Mouse (Mus musculus): ENCODE measurements around the gene Ube2d2b. TPM values are rescaled to one million over a fixed set of nuclear protein-coding genes. Genes with fewer than 3 reads are reported as not detected.
A peak's percentile ranks its signal among the peaks of the same experiment; 100 is the strongest.

Gene Ube2d2b
- polyA plus RNA-seq, 2 experiments = 0.05 TPM; not detected in 1

GRCm38 (mm10) chr5:107802621-107803020 lies 27.3 kb upstream of the Ube2d2b start:
- Histone ChIP-seq H3K4me2 (ENCODE audit: low read depth) (no peak overlapping the region), H3K4me3 (ENCODE audit: insufficient read depth in 1 of 2, low read depth in 2 of 2, low read length in 2 of 2) (no peak overlapping the region), H3K36me3 (replicated peaks; ENCODE audit: control insufficient read depth, insufficient read depth, low read depth) (peaks cover 23% of the 10 kb centered on the region), H3K4me1 (replicated peaks; ENCODE audit: control insufficient read depth in 2 of 2, insufficient read depth in 2 of 2, low read length in 1 of 2) (no peaks in the 10 kb centered on the region), H3K27ac (no peak overlapping the region), H3K9ac (replicated peaks) (no peak overlapping the region), H3K27me3 (ENCODE audit: control insufficient read depth, insufficient read depth, low read length) (no peaks in the 10 kb centered on the region), H3K9me3 (ENCODE audit: control insufficient read depth, low read length) (no peaks in the 10 kb centered on the region)
- no peak for TF ChIP-seq CTCF (IDR thresholded peaks at IDR 0.05; ENCODE audit: low read depth)
- TF ChIP-seq EP300 (IDR thresholded peaks at IDR 0.05; ENCODE audit: low read depth) = no peak
- DNase-seq (ENCODE audit: low read depth in 3 of 3, low spot score in 3 of 3) = no peak
- ATAC-seq (ENCODE audit: insufficient read depth) = no peak

- ATAC-seq (ENCODE audit: insufficient read depth) (no peak), DNase-seq (ENCODE audit: low read depth in 3 of 3, low spot score in 3 of 3) (no peak)
- 88% methylated on average over 4 of the region's 4 CpGs for WGBS (ENCODE audit: insufficient replicate concordance)
- Histone ChIP-seq H3K4me1 (replicated peaks; ENCODE audit: control insufficient read depth in 2 of 2, insufficient read depth in 2 of 2, low read length in 1 of 2) (no peaks in the 10 kb centered on the region), H3K4me3 (ENCODE audit: insufficient read depth in 1 of 2, low read depth in 2 of 2, low read length in 2 of 2) (no peak overlapping the region), H3K27ac (no peak overlapping the region), H3K9me3 (ENCODE audit: control insufficient read depth, low read length) (no peaks in the 10 kb centered on the region), H3K27me3 (ENCODE audit: control insufficient read depth, insufficient read depth, low read length) (no peaks in the 10 kb centered on the region), H3K36me3 (replicated peaks; ENCODE audit: control insufficient read depth, insufficient read depth, low read depth) (peaks cover 31% of the 10 kb centered on the region), H3K9ac (replicated peaks) (no peak overlapping the region), H3K4me2 (ENCODE audit: low read depth) (no peak overlapping the region)
- TF ChIP-seq CTCF (IDR thresholded peaks at IDR 0.05; ENCODE audit: low read depth) (no peak), EP300 (IDR thresholded peaks at IDR 0.05; ENCODE audit: low read depth) (no peak)
These were observed 22.4 kb upstream of the Ube2d2b start for GRCm38 (mm10) chr5:107807496-107807895.

- no peak for DNase-seq (ENCODE audit: low read depth in 3 of 3, low spot score in 3 of 3)
- Histone ChIP-seq H3K27ac (no peak overlapping the region), H3K4me1 (replicated peaks; ENCODE audit: control insufficient read depth in 2 of 2, insufficient read depth in 2 of 2, low read length in 1 of 2) (no peaks in the 10 kb centered on the region), H3K9ac (replicated peaks) (no peak overlapping the region), H3K9me3 (ENCODE audit: control insufficient read depth, low read length) (no peaks in the 10 kb centered on the region), H3K27me3 (ENCODE audit: control insufficient read depth, insufficient read depth, low read length) (no peaks in the 10 kb centered on the region), H3K4me2 (ENCODE audit: low read depth) (no peak overlapping the region), H3K4me3 (ENCODE audit: insufficient read depth in 1 of 2, low read depth in 2 of 2, low read length in 2 of 2) (no peak overlapping the region), H3K36me3 (replicated peaks; ENCODE audit: control insufficient read depth, insufficient read depth, low read depth) (peaks cover 75% of the 10 kb centered on the region)
- no peak for TF ChIP-seq EP300 (IDR thresholded peaks at IDR 0.05; ENCODE audit: low read depth)
- TF ChIP-seq CTCF (IDR thresholded peaks at IDR 0.05; ENCODE audit: low read depth) = no peak
- 93% methylated on average over 2 of the region's 2 CpGs for WGBS (ENCODE audit: insufficient replicate concordance)
- no peak for ATAC-seq (ENCODE audit: insufficient read depth)
These were observed 15.2 kb upstream of the Ube2d2b start for GRCm38 (mm10) chr5:107814651-107815050.

GRCm38 (mm10) chr5:107822521-107822920 lies 7.4 kb upstream of the Ube2d2b start:
- H3K36me3 ChIP-seq (replicated peaks; ENCODE audit: control insufficient read depth, insufficient read depth, low read depth) = peaks cover 19% of the 10 kb centered on the region
- ATAC-seq (ENCODE audit: insufficient read depth) (peak; percentile 23; the same call in 1 of the 2 replicates), DNase-seq (ENCODE audit: low read depth in 3 of 3, low spot score in 3 of 3) (no peak)
- no peaks in the 10 kb centered on the region for H3K9me3 ChIP-seq (ENCODE audit: control insufficient read depth, low read length)
- H3K9ac ChIP-seq (replicated peaks) = no peak overlapping the region
- no peak overlapping the region for H3K4me3 ChIP-seq (ENCODE audit: insufficient read depth in 1 of 2, low read depth in 2 of 2, low read length in 2 of 2)
- no peak overlapping the region for H3K27ac ChIP-seq
- no peak overlapping the region for H3K4me2 ChIP-seq (ENCODE audit: low read depth)
- no peaks in the 10 kb centered on the region for H3K27me3 ChIP-seq (ENCODE audit: control insufficient read depth, insufficient read depth, low read length)
- WGBS (ENCODE audit: insufficient replicate concordance) = 82% methylated on average over 1 of the region's 1 CpGs
- TF ChIP-seq EP300 (IDR thresholded peaks at IDR 0.05; ENCODE audit: low read depth) (no peak), CTCF (IDR thresholded peaks at IDR 0.05; ENCODE audit: low read depth) (no peak)
- peaks cover 0 to 2% of the 10 kb centered on the region in 2 experiments; a peak in 1 of 4 replicates for H3K4me1 ChIP-seq (replicated peaks; ENCODE audit: control insufficient read depth in 2 of 2, insufficient read depth in 2 of 2, low read length in 1 of 2)

- no peak for DNase-seq (ENCODE audit: low read depth in 3 of 3, low spot score in 3 of 3)
- no peak overlapping the region for H3K4me2 ChIP-seq (ENCODE audit: low read depth)
- H3K9me3 ChIP-seq (ENCODE audit: control insufficient read depth, low read length) = no peaks in the 10 kb centered on the region
- H3K36me3 ChIP-seq (replicated peaks; ENCODE audit: control insufficient read depth, insufficient read depth, low read depth) = peaks cover 3% of the 10 kb centered on the region; the same call in 1 of the 2 replicates
- H3K27ac ChIP-seq = no peak overlapping the region
- peaks cover 2 to 4% of the 10 kb centered on the region in 2 experiments; a peak in 3 of 4 replicates for H3K4me1 ChIP-seq (replicated peaks; ENCODE audit: control insufficient read depth in 2 of 2, insufficient read depth in 2 of 2, low read length in 1 of 2)
- H3K27me3 ChIP-seq (ENCODE audit: control insufficient read depth, insufficient read depth, low read length) = no peaks in the 10 kb centered on the region
- H3K4me3 ChIP-seq (ENCODE audit: insufficient read depth in 1 of 2, low read depth in 2 of 2, low read length in 2 of 2) = no peak overlapping the region
- WGBS (ENCODE audit: insufficient replicate concordance) = 84% methylated on average over 3 of the region's 3 CpGs
- TF ChIP-seq CTCF (IDR thresholded peaks at IDR 0.05; ENCODE audit: low read depth) (no peak), EP300 (IDR thresholded peaks at IDR 0.05; ENCODE audit: low read depth) (no peak)
- no peak overlapping the region for H3K9ac ChIP-seq (replicated peaks)
- no peak for ATAC-seq (ENCODE audit: insufficient read depth)
These were observed 1.5 kb downstream of the Ube2d2b start for GRCm38 (mm10) chr5:107831351-107831750.
